Mouse (Mus musculus) CH12.LX (cell line): ENCODE results near the gene Ccdc65.

Experiments
- CHD2 ChIP-seq: IDR thresholded peaks from 2 replicates; pipeline ENCODE4 v1.6.1; 2011; ENCODE audit warnings: low read length, improper control_type of control experiment
- CTCF ChIP-seq, 2 experiments: IDR thresholded peaks in 1 of 2; conservative IDR thresholded peaks in 1 of 2; 2 replicates each; pipeline ENCODE4 v1.5.1; 2011 to 2012; ENCODE audit warnings: low read depth in 2 of 2, low read length in 2 of 2, improper control_type of control experiment in 1 of 2, inconsistent platforms in 1 of 2, mild to moderate bottlenecking in 1 of 2, moderate library complexity in 1 of 2
- EP300 ChIP-seq: IDR thresholded peaks from 2 replicates; pipeline ENCODE4 v1.6.1; 2011; ENCODE audit warnings: low read length, improper control_type of control experiment
- MAFK ChIP-seq: IDR thresholded peaks from 2 replicates; pipeline ENCODE4 v1.6.1; 2011; ENCODE audit warnings: low read length, improper control_type of control experiment; ENCODE audit not compliant: insufficient replicate concordance
- NELFE ChIP-seq: IDR thresholded peaks from 2 replicates; pipeline ENCODE4 v1.6.1; 2011; ENCODE audit warnings: low read depth, low read length, improper control_type of control experiment
- POLR2A ChIP-seq: IDR thresholded peaks from 2 replicates; pipeline ENCODE4 v1.6.1; 2011; ENCODE audit warnings: low read depth, mild to moderate bottlenecking, improper control_type of control experiment, low read length
- RCOR1 ChIP-seq: conservative IDR thresholded peaks from 2 replicates; pipeline ENCODE4 v1.6.1; 2012; ENCODE audit warnings: low read depth, mild to moderate bottlenecking, inconsistent platforms, low read length, improper control_type of control experiment

DNA sequence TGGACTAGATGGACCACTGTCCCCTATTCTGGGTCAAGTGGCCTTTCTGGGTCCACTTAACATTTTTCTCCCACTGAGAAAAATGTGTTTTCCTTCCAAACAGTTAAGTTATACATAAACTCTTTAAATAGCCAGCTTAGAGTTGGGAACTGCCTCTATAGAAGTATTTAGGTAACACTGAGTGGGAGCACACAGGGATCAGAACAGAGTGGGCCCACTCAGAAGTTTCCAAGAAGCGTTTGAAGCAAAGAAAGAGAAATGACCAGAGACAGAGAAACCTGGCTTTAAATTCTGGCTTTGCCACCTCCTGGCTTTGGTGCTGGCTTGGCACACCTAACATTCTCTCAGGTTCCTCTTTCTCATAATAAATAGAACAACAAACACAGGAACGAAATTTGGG lies 18.3 kb upstream of the Ccdc65 start:
- TF ChIP-seq RCOR1 (no peak), CHD2 (no peak), POLR2A (no peak), EP300 (no peak), CTCF (conservative IDR thresholded peaks at IDR 0.05 in 1 of 2, IDR thresholded peaks at IDR 0.05 in 1 of 2; ENCODE audit: low read depth in 2 of 2, low read length in 2 of 2) (no peak), MAFK (no peak), NELFE (no peak)
